Mouse (Mus musculus): ENCODE results near the gene Sox5.

Sox5 gene

DNA sequence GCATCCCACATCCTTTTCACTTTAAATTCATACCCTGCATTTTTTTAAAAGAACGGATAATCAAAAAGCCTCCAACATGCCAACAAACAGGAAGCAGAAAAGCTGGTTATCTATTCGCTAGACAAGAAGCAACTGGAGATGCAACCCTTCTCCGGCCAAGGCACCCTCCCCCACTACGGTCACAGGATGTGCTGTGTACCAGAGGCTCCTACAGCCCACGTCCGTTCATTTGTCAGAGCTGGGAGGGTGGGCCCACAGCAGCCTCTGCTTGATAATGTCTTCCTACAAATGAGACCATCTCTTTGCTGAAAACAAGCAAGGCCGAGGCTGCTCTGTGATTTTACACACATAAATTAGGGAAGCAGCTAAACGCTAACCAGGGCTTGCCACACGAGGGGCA, 69.9 kb downstream of the Sox5 start:
- no peak for DNase-seq (ENCODE audit: low spot score)

DNA sequence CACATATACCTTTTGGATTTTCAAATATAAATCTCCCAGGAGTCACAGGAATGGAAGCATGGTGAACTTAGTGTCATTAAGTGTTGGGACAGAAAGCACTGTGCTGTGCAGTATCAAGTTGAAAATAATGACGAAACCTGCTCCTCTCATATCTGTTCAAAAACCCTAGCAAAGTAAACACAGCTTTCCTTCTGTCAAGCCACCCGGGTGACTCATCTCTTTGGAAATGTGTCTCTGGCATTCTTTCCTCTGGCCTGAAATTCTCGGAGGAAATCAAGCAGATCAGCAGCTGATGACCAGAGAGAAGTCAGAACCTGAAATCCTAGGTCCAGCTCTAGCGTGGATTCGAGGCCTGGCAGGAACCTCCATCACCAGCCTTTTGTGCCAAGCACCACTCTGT, 71.0 kb downstream of the Sox5 start:
- DNase-seq (ENCODE audit: low spot score) = no peak

DNA sequence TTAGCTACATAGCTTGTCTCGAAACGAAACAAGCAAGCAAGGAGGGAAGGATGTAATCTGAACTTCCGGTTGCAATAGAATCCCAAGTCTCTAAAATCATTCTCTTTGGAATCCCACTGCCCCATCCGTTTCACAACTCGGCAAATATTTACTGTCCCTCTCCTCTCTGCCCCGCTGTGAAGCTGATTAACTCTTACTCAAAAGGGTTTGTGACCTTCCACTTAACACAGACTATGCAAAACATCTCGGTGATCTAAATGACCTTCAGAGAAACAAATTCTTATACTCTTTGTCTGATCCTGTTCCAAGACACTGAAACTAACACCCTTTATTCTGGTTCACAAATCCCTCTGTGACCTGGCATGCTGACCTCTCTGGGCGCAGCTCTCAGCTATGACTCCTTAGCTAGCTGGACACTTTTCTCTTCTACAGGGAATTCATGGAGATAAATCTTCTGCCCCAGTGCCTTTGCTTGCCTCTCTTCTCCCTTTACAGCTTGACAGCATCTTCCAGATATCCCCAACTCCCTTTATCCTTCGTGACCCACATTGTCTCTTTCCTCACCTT, 72.1 kb downstream of the Sox5 start:
- DNase-seq (ENCODE audit: low spot score) = no peak

DNA sequence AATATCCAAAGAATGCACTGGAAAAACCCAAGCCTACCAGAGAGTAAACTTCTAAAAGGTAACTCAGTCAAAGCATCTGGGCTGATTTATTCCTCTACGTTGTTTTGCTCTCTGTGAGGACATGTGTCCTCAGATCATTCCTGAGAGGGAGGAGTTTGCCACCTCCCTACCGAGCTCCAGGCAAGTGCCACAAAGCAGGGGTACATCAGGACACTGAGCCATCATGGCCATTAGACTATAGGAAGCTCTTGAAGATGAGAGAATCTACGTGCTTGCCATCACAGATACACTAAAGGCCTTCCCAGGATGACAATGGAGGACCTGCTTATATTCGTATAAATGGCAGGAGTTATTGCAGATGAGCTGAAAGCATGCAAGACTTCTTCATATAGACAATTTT, 73.4 kb downstream of the Sox5 start:
- DNase-seq (ENCODE audit: low spot score) = no peak

DNA sequence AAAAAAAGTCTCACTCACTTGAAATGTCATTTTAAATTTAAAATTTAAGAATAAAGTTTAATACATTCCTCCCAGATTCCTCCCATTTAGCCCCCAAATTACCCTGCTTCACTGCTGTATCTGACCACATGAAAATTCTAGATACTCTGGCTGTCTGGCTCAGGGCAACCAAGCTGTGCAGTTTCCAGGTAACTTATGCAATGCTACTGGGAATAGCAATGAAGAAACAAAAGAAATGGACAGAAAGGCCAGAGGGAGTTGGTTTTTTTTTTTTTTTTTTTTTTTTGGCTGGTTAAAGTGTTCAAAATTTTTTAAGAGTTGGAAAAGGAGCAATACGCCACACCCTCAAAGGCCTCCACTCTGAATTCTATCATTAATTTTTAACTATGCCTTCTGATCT, 73.8 kb downstream of the Sox5 start:
- no peak for DNase-seq (ENCODE audit: low spot score)

DNA sequence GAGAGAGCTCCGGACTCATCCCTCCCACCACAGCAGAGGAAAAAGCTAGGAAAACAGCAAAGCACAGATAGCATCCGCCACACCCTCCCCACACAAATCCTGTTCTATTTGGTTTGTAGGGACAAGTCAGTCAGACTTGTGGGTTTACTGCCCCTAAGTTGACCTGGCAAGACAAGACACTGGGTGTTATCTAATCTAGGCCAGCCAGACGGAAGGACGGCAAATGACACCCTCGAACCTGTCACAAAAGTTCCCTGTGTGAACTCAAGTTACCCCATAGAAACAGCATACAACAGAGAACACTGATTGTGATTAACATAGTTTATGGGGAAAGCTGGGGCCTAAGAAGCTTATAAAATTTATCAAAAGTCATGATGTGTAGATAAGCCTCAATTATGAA, 76.8 kb downstream of the Sox5 start:
- DNase-seq (ENCODE audit: low spot score) = no peak

DNA sequence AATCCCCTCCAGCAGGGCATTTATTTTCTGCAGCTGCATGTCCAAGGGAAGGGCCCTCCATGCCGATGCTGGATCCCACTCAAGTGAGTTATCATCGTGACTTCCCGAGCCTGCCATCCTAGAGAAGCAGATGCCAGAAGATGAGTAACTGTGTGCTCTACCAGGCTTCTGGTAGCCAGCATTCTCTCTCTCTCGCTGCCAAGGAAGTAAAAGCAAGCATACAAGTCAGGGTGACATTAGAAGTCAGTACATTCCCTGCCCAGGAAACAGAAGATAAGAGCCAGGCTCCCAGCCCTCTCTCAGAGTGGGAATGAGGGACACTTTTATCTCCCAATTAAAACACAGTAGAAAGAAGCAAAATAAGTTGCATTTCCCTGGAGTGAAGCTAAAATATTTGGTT, 86.1 kb downstream of the Sox5 start:
- no peak for DNase-seq (ENCODE audit: low spot score)

DNA sequence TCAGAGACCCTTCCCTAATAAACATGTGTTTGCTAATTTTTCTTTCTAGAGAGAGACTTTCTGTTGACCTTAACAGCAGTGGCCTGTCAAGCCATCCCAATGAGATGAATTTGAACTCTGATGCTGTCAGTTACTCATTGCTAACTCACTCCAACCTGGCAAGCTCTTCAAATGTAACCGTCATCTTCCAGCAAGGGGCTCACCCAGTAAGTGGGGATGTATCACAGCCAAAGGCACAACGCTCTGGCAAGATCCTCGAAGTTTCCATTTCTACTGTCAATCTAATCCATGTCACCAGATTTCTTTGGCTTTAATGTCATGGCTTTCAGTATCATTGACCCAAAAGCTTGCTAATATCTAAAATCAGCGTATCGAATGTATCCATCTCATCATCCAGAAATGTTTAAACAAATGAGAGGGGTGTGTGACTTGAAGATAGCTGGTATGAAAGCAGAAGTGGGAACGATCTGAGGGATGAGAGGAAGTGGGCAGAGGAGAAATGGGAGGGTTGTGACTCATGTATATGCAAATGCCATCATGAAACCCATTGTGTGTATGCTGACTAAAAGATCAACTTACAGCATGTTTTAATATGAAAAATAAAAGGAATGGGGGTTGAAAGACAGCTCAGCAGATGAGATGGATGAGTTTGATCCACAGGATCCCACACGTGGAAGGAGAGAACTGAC, 88.4 kb downstream of the Sox5 start:
- no peak for DNase-seq (ENCODE audit: low spot score)

DNA sequence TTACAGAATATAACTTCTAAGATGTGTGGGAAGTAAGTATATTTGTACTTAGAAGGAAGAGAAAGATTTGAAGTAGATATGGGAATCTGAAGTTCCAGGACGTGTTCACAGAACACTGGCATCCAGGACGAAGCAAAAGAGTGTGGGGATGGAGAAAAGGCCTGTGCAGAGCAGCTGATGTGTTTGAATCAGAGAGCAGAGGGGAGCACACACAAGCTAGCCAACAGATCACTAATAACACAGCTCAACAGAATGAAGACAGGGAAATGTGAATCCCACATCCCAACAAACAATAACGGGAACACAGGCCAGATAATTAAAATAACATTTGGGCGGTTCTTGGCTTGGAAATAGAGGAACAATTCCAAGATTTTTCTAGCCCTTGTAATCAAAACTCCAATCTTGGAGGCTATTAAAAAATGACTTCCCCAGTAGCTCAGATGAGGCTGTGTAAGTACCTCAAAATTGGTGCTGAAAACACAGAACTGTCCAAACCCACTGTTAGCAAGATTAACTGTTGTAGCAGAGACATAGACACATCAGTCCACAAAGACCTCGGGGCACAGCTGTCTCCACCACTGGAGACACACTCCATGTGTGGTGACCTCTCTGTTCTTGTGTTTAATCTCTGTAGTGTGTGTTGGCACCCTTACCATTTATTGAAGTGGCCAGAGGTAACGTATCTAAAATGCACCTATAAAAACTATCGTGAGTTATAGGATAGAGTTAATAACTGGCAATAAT, 90.3 kb downstream of the Sox5 start:
- no peak for DNase-seq (ENCODE audit: low spot score)

DNA sequence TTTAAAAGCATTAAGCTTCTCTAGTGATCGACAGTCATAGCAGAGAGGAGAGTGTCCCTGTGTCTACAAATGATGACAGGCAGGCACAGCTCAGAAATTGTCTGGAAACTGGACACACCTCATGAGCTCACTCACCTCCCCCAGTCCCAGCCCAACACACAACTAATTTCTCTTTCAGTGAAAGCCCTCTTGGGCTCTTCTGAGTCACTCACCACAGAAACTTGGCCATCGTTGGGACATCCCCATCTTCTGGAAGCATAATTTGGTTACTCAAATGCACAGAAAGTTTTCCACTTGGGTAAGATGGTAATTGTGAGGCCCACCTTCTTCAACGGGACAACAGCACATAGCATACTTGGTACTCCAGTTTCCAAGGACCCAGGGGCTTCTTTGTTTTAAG, 92.7 kb downstream of the Sox5 start:
- no peak for DNase-seq (ENCODE audit: low spot score)

DNA sequence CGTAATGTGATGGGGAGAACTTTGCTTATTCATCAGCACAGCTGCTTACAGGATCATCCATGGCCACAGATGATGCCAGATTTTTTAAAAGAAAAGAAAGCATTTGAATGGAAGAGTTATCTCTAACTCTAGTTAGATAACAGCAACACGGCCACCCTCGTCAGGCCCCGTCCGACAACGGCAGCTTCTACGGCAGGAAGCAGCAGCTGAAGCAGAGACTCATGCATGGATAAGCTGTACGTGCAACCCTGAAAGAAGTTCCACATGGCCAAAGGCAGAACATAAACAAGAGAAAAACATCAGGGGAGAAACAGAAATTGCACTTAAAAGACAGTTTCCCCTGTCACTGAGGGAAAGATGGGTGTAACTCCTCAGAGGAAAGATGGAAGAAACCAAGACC, 94.1 kb downstream of the Sox5 start:
- no peak for DNase-seq (ENCODE audit: low spot score)

DNA sequence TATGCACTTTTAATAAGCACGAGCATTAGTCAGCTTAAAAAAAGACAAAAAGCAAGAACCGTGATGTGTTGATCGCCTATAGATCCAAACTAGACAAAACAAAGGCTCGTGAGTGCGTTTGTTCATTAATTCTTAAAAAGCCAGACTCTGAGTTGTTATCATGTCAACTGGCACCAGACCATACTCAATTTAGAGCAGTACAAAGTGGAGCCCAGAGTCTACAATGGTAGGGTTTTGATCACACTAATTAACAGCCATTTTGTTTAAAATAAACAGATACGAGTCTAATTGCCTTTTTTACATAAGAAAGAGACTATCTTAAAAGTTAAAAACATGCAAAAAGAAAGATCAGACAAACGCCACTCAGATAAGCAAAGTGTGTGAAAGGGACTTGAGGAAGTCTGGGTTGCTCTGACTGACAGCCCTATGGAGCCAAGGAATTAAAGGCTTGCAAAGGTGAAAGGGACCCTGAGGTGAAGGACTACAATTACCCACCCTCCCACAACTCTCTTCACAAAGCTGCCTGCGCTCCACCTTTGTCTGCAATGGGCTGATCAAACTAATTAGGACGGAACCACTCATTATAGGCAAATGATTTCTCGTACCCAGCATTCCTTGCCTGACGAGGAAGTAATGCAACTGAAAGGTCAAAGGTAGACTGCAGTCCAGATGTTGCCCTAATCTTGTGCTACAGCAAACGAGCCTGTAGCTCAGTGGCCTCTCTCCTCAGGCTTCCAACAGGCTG, 100.6 kb downstream of the Sox5 start:
- no peak for DNase-seq (ENCODE audit: low spot score)

DNA sequence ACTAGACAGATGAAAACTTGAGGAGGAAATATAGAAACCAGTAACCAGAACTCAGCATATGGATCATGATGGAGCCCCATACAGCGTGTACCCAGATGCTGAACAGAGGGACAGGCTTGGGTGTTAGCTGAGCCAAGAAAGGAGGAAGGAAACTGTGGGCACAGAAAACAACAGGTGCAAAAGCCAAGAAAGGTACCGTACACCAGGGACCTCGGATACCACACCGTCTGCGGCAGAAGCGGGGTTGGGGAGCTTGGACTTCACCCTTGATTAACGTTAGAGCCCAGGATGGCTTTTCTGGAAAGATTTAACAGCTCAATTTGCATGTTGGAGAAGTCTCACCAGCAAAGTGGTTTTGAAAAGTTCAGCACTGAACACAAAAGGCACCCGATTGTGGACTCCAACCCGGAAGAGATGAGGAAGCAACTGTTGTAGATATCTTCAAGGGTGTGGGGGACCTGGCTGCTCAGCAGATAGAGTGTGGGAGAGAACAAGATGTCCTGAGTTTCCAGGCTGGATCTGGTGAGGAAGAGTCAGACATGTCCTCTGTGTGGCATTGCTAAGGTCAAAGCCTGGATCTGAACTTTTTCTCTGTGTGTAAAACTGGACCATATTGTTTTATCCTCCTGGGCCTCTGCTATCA, 104.2 kb downstream of the Sox5 start:
- DNase-seq (ENCODE audit: low spot score) = no peak

DNA sequence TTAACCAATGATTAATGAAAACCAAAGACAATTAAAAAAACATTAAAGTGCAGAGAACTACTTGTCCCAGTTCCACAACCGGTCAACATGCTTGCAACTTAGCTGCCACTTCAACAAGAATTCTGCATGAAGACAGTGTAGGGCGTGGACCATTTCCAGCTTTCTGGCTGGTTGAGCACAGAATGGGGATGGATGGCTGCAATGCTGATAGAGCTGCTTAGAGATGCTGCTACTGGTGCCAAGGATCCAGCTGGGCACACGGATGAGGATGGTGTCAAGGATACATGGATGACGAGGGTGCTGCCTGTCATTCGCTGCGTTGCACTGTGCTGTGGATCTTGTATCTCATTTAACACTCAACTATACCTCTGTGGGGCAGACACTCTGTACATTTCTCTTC, 106.7 kb downstream of the Sox5 start:
- DNase-seq (ENCODE audit: low spot score) = no peak

DNA sequence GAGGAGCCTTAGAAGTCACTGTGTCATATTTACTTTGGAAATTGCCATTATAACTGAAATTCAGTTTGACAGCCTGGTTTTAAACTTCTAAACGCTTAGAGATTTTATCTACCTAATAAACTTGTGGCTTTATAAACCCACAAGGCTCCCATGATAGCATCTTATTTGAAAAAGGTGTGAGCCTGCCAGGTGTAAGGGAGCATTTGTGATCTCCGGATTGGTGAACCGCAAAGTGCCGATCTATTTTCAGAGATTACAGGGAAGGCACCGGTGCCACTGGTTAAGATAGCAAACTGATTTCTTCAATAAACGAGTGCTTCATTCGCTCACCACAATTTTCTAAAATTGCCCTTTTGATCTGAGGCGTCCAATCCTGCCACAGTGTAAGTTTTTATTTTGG, 107.9 kb downstream of the Sox5 start:
- no peak for DNase-seq (ENCODE audit: low spot score)

DNA sequence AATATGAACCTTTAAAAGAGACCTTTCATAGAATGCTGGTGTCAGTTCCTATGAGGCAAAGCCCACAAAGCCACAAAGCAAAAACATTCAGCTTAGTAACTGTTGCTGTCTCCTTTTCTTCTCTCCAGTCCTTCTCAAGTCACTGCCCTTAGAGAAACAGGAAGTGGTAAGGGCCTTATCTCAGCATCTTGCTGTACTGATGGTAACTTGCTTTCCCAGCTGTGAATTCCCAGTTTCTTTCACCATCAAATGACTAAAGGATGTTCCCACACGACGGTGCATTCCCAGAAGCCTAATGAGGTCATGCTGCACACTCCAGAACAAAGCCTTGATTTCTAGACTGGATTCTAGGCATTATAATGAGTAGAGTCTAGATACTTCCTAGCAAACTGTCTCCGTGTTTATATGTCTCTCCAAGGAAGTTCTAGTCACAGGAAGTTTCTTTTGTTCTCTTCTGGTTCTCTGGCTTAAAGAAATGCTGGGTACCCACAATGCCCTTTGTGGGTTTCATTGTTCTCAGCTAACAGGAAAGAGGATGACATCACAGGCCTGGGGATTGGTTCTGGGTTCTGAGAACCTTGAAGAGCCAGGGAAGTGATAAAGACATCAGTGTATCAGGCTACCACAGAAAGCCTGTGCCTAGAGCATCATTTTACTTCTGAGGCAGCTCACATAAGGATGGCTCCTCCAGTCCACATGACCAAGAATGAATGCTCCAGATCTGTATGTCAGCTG, 111.2 kb downstream of the Sox5 start:
- no peak for DNase-seq (ENCODE audit: low spot score)

DNA sequence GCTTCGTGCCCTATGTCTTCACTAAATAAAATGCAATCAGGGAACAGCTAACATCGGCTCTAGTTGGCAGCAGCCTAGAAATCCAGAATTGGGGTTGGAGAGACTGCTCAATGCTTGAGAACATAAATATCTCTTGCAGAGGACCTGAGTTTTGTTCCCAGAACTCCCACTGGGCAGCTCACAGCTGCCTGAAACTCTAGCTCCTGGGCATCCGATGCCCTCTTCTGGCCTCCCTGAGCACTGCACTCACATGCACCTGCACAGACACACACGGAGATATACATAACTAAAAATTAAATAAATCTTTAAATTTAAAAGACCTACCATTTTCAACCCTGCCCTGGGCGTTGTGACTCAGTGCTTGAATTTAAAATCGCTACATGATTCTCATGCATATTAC, 115.2 kb downstream of the Sox5 start:
- no peak for DNase-seq (ENCODE audit: low spot score)

DNA sequence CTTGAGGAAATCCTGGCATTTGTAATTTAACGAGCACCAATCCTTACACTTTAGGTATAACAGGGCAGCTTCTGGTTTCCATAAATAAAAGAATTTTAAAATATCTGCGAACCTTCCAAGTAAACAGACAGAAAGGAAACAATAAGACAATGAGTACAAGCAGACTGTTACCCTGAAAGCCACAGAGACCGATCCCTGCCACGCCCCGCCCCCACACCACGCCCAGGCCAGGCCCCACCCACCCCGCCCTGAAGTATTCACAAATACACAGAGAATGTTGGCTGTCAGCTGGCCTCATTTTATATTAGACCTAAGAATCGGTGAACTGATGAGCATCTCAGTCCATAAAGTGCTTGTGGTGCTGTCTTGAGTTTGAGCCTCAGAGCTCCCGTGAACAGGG, 117.0 kb downstream of the Sox5 start:
- DNase-seq (ENCODE audit: low spot score) = no peak

DNA sequence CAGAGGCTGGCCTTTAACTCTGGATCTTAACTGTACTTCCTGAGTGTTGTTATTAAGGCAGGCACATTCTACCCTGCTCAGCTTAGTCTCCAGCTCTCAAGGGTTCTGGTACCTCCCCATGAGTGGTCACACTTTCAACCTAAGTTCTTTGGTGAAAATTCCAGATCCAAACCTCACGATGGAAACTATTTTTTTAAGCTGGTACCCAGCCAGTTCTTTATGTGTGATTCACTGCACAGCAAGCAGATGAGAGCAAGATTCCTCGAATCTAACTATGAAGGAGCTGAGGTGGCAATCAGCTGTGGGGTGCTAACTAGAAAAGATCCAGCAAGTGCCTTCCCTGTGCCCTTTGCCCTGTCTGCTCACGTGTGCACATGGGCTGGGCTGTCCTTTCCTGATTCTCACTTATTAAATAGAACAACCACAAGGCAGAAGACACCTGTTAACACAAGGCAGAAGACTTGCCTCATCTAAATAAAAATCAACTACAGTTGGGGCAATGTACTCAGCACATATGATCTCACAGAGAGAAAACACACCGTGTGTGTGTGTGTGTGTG, 118.2 kb downstream of the Sox5 start:
- no peak for DNase-seq (ENCODE audit: low spot score)

DNA sequence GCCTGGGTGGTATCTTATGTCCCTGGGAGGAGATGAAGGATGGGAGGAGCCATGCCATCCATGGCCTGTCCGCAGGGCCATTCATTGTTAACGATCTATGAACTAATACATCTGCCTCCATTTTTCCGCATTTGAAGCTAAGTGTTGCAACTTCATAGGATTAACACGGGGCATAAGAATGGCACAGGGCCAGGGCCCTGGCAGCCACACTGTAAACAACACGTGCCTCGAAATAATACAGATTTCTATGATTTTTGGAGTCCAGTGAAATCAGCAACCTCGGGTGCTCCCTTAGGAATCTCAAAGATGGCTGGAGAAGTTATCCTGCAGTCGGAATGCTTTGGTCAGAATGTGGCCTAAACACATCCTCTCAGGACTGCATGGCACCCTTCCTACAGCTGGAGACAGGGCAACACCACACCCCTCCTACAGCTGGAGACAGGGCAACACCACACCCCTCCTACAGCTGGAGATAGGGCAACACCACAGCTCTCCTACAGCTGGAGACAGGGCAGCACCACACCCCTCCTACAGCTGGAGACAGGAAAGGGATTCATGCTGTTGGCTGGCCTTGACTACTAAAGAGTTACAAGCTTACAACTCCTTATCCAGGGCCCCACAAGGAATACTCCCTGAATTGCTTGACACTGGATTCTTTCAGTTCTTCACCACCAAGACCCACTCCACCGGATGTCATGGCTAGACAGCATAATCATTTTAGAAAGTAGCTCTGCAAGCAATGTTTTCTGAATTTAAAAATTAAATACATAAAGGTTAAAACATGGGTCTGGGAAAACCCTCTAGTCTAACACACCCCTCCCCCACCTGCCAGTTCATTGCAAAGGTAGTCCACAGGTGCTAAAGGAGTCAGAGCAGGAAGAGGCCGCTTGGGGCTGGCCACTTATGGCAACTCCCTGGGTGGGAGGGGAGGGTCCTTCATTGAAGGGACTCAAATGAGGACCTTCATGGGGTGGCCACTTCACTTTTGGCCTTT, 122.4 kb downstream of the Sox5 start:
- no peak for DNase-seq (ENCODE audit: low spot score)

Measured in urinary bladder, postnatal 10 days (tissue).